Mouse (Mus musculus): ENCODE data around the gene Tgm4.

DNA sequence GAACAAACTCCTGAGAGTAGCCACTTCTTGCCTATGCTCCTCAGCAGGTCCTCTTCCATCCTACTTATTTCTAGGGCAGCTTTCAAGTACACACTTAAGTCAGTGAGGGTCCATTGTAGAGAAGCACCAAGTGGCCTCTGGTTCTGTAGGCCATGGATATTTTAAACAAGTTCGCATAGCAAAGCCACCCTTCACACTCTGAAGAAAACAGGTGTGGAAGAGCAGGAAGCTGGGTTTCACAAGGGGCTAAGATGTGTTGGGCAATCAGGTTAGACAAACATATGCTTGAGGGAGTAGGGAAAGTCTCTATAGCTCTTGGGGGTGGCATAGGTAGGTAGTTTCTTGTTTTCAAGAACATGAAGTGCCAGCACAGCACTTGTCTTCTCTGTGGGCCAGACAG lies 50.8 kb downstream of the Tgm4 start:
- no peak for TF ChIP-seq CTCF (IDR thresholded peaks at IDR 0.05; ENCODE audit: low read depth, low read length)
- no peak for TF ChIP-seq POLR2A (IDR thresholded peaks at IDR 0.05; ENCODE audit: borderline replicate concordance, low read depth, low read length)
